Mouse (Mus musculus): ENCODE measurements around the gene Fars2. TPM values are rescaled to one million over a fixed set of nuclear protein-coding genes. Genes with fewer than 3 reads are reported as not detected.

The Fars2 gene
- total RNA-seq, 1 experiment from 2014 or later, result 94.8 TPM

GRCm38 (mm10) chr13:36466515-36466921 is 349.3 kb downstream of the Fars2 start:
- no peak for DNase-seq

GRCm38 (mm10) chr13:36467849-36468248 is 350.6 kb downstream of the Fars2 start:
- no peak for DNase-seq

- no peak for DNase-seq
These were observed 351.8 kb downstream of the Fars2 start for GRCm38 (mm10) chr13:36468963-36469362.

- no peak for DNase-seq
These were observed 352.4 kb downstream of the Fars2 start for GRCm38 (mm10) chr13:36469412-36470125.

GRCm38 (mm10) chr13:36477648-36478047 is 360.4 kb downstream of the Fars2 start:
- no peak for DNase-seq

GRCm38 (mm10) chr13:36478243-36478642 is 361.0 kb downstream of the Fars2 start:
- DNase-seq, result no peak

GRCm38 (mm10) chr13:36480101-36480500 is 362.9 kb downstream of the Fars2 start:
- DNase-seq, result no peak

- no peak for DNase-seq
These were observed 367.2 kb downstream of the Fars2 start for GRCm38 (mm10) chr13:36484391-36484790.

GRCm38 (mm10) chr13:36486756-36487155 is 369.5 kb downstream of the Fars2 start:
- no peak for DNase-seq

- no peak for DNase-seq
These were observed 372.2 kb downstream of the Fars2 start for GRCm38 (mm10) chr13:36489365-36489764.

GRCm38 (mm10) chr13:36490612-36491011 is 373.4 kb downstream of the Fars2 start:
- DNase-seq, result no peak

GRCm38 (mm10) chr13:36492397-36492796 is 375.2 kb downstream of the Fars2 start:
- no peak for DNase-seq

GRCm38 (mm10) chr13:36493294-36493693 is 376.1 kb downstream of the Fars2 start:
- DNase-seq, result no peak

GRCm38 (mm10) chr13:36493762-36494161 is 376.6 kb downstream of the Fars2 start:
- DNase-seq, result no peak

- no peak for DNase-seq
These were observed 378.8 kb downstream of the Fars2 start for GRCm38 (mm10) chr13:36495980-36496379.

GRCm38 (mm10) chr13:36497346-36497745 is 380.1 kb downstream of the Fars2 start:
- DNase-seq, result peak; percentile 69

GRCm38 (mm10) chr13:36500370-36500905 is 383.2 kb downstream of the Fars2 start:
- DNase-seq, result no peak

- no peak for DNase-seq
These were observed 386.3 kb downstream of the Fars2 start for GRCm38 (mm10) chr13:36503551-36503950.

GRCm38 (mm10) chr13:36503991-36504390 is 386.8 kb downstream of the Fars2 start:
- no peak for DNase-seq

- DNase-seq, result no peak
These were observed 388.5 kb downstream of the Fars2 start for GRCm38 (mm10) chr13:36505730-36506129.

GRCm38 (mm10) chr13:36506315-36506714 is 389.1 kb downstream of the Fars2 start:
- DNase-seq, result peak; percentile 9

GRCm38 (mm10) chr13:36510161-36510560 is 392.9 kb downstream of the Fars2 start:
- DNase-seq, result peak; percentile 55

GRCm38 (mm10) chr13:36513126-36513525 is 395.9 kb downstream of the Fars2 start:
- no peak for DNase-seq

GRCm38 (mm10) chr13:36518144-36518571 is 400.9 kb downstream of the Fars2 start:
- DNase-seq, result no peak

Data from adrenal gland, postnatal 25 days (tissue).